Mouse (Mus musculus): ENCODE measurements around the gene Rpl18.

Rpl18 gene

GRCm38 (mm10) chr7:45733477-45733876 is 18.2 kb downstream of the Rpl18 start:
- no peak for DNase-seq (ENCODE audit: low spot score)

GRCm38 (mm10) chr7:45739162-45739763 is 24.0 kb downstream of the Rpl18 start:
- DNase-seq (ENCODE audit: low spot score), result no peak

- DNase-seq (ENCODE audit: low spot score), result no peak
Observed at GRCm38 (mm10) chr7:45739820-45740219, 24.6 kb downstream of the Rpl18 start.

- no peak for DNase-seq (ENCODE audit: low spot score)
Observed at GRCm38 (mm10) chr7:45741308-45741707, 26.1 kb downstream of the Rpl18 start.

- no peak for DNase-seq (ENCODE audit: low spot score)
Observed at GRCm38 (mm10) chr7:45741777-45742176, 26.5 kb downstream of the Rpl18 start.

- no peak for DNase-seq (ENCODE audit: low spot score)
Observed at GRCm38 (mm10) chr7:45742338-45742737, 27.1 kb downstream of the Rpl18 start.

- peak; percentile 57 for DNase-seq (ENCODE audit: low spot score)
Observed at GRCm38 (mm10) chr7:45744387-45744786, 29.1 kb downstream of the Rpl18 start.

- DNase-seq (ENCODE audit: low spot score), result no peak
Observed at GRCm38 (mm10) chr7:45746518-45746917, 31.3 kb downstream of the Rpl18 start.

- no peak for DNase-seq (ENCODE audit: low spot score)
Observed at GRCm38 (mm10) chr7:45747450-45747849, 32.2 kb downstream of the Rpl18 start.

- DNase-seq (ENCODE audit: low spot score), result no peak
Observed at GRCm38 (mm10) chr7:45748110-45748509, 32.9 kb downstream of the Rpl18 start.

GRCm38 (mm10) chr7:45749401-45749800 is 34.1 kb downstream of the Rpl18 start:
- DNase-seq (ENCODE audit: low spot score), result no peak

GRCm38 (mm10) chr7:45750162-45750561 is 34.9 kb downstream of the Rpl18 start:
- no peak for DNase-seq (ENCODE audit: low spot score)

GRCm38 (mm10) chr7:45755703-45756102 is 40.4 kb downstream of the Rpl18 start:
- DNase-seq (ENCODE audit: low spot score), result no peak

GRCm38 (mm10) chr7:45759400-45759799 is 44.1 kb downstream of the Rpl18 start:
- no peak for DNase-seq (ENCODE audit: low spot score)

- no peak for DNase-seq (ENCODE audit: low spot score)
Observed at GRCm38 (mm10) chr7:45760151-45760550, 44.9 kb downstream of the Rpl18 start.

GRCm38 (mm10) chr7:45765995-45766394 is 50.7 kb downstream of the Rpl18 start:
- DNase-seq (ENCODE audit: low spot score), result no peak

- DNase-seq (ENCODE audit: low spot score), result no peak
Observed at GRCm38 (mm10) chr7:45766764-45767163, 51.5 kb downstream of the Rpl18 start.

- no peak for DNase-seq (ENCODE audit: low spot score)
Observed at GRCm38 (mm10) chr7:45767500-45767899, 52.2 kb downstream of the Rpl18 start.
